Mouse (Mus musculus): ENCODE results near the gene Hrc.

Hrc gene

GRCm38 (mm10) chr7:45335056-45335455 is at the start of gene Hrc:
TSS of gene Hrc (plus strand) at chr7:45335290.
- no peak for DNase-seq

GRCm38 (mm10) chr7:45286486-45286885 is 48.6 kb upstream of the Hrc start:
- DNase-seq, result no peak

- no peak for DNase-seq
These were observed 38.5 kb upstream of the Hrc start for GRCm38 (mm10) chr7:45296626-45297025.

GRCm38 (mm10) chr7:45297563-45297962 is 37.5 kb upstream of the Hrc start:
- DNase-seq, result no peak

GRCm38 (mm10) chr7:45299752-45300151 is 35.3 kb upstream of the Hrc start:
- peak; percentile 70 for DNase-seq

- peak; percentile 78 for DNase-seq
These were observed 34.8 kb upstream of the Hrc start for GRCm38 (mm10) chr7:45300270-45300669.

- DNase-seq, result no peak
These were observed 32.5 kb upstream of the Hrc start for GRCm38 (mm10) chr7:45302626-45303025.

GRCm38 (mm10) chr7:45304869-45305268 is 30.2 kb upstream of the Hrc start:
- peak; percentile 22 for DNase-seq

- DNase-seq, result peak; percentile 81
These were observed 29.8 kb upstream of the Hrc start for GRCm38 (mm10) chr7:45305275-45305674.

GRCm38 (mm10) chr7:45308551-45309240 is 26.4 kb upstream of the Hrc start:
- peak; percentile 40 for DNase-seq

GRCm38 (mm10) chr7:45309455-45309854 is 25.6 kb upstream of the Hrc start:
- peak; percentile 79 for DNase-seq

- DNase-seq, result no peak
These were observed 23.1 kb upstream of the Hrc start for GRCm38 (mm10) chr7:45312023-45312422.

- DNase-seq, result no peak
These were observed 22.2 kb upstream of the Hrc start for GRCm38 (mm10) chr7:45312686-45313453.

- no peak for DNase-seq
These were observed 21.6 kb upstream of the Hrc start for GRCm38 (mm10) chr7:45313495-45313894.

GRCm38 (mm10) chr7:45315182-45315701 is 19.8 kb upstream of the Hrc start:
- DNase-seq, result no peak

- no peak for DNase-seq
These were observed 18.6 kb upstream of the Hrc start for GRCm38 (mm10) chr7:45316536-45316935.

- no peak for DNase-seq
These were observed 12.8 kb upstream of the Hrc start for GRCm38 (mm10) chr7:45322245-45322644.

GRCm38 (mm10) chr7:45323069-45323468 is 12.0 kb upstream of the Hrc start:
- DNase-seq, result no peak

GRCm38 (mm10) chr7:45325800-45326199 is 9.3 kb upstream of the Hrc start:
- no peak for DNase-seq

- no peak for DNase-seq
These were observed 6.1 kb upstream of the Hrc start for GRCm38 (mm10) chr7:45328841-45329475.

- no peak for DNase-seq
These were observed 3.6 kb upstream of the Hrc start for GRCm38 (mm10) chr7:45331502-45331901.

- DNase-seq, result peak; percentile 73
These were observed 2.2 kb upstream of the Hrc start for GRCm38 (mm10) chr7:45332685-45333425.

GRCm38 (mm10) chr7:45333431-45333982 is 1.6 kb upstream of the Hrc start, which contains the start of gene Trpm4:
TSS of gene Trpm4 (minus strand) at chr7:45333780.
- DNase-seq, result peak; percentile 93

Data from thymus, postnatal 4 days (tissue).